Mouse (Mus musculus) limb, embryonic 14.5 days (tissue): ENCODE data around the gene Kif26b. TPM values are rescaled to one million over a fixed set of nuclear protein-coding genes. Genes with fewer than 3 reads are reported as not detected.
A peak's percentile ranks its signal among the peaks of the same experiment; 100 is the strongest.

ENCODE experiments used
- ATAC-seq: fragments of 200-750 bp; cut with Nextera tagmentation; 2 replicates; pipeline ENCODE4 v1.8.0; 2017; ENCODE audit warnings: low read depth, moderate number of reproducible peaks, moderate TSS enrichment; ENCODE audit not compliant: low FRiP score
- DNase-seq: peaks from one replicate; pipeline ENCODE4 v3.0.0-alpha.2; 2015; ENCODE audit warnings: low spot score
- H3K27ac ChIP-seq: fragments of 300-500 bp; sonication (generic); replicated peaks from 2 replicates; pipeline ENCODE4 v1.5.1; 2014; ENCODE audit warnings: low read depth, mild to moderate bottlenecking, low read length, moderate library complexity, mixed read lengths
- H3K27me3 ChIP-seq: fragments of 300-500 bp; sonication (generic); 2 replicates; pipeline ENCODE4 v1.6.1; 2014; ENCODE audit warnings: low read length, mixed read lengths; ENCODE audit not compliant: control insufficient read depth, insufficient read depth
- H3K36me3 ChIP-seq: fragments of 300-500 bp; sonication (generic); 2 replicates; pipeline ENCODE4 v1.6.1; 2014; ENCODE audit warnings: mild to moderate bottlenecking, low read length, moderate library complexity, mixed read lengths; ENCODE audit not compliant: control insufficient read depth, insufficient read depth
- H3K4me1 ChIP-seq: fragments of 300-500 bp; sonication (generic); 2 replicates; pipeline ENCODE4 v1.6.1; 2014; ENCODE audit warnings: antibody characterized with exemption, low read length, mixed read lengths; ENCODE audit not compliant: control insufficient read depth, insufficient read depth
- H3K4me2 ChIP-seq: fragments of 300-500 bp; sonication (generic); replicated peaks from 2 replicates; pipeline ENCODE4 v1.6.1; 2014; ENCODE audit warnings: low read depth, mild to moderate bottlenecking, low read length, moderate library complexity; ENCODE audit not compliant: severe bottlenecking
- H3K4me3 ChIP-seq: fragments of 300-500 bp; sonication (generic); replicated peaks from 2 replicates; pipeline ENCODE4 v1.5.1; 2014; ENCODE audit warnings: low read length
- H3K9ac ChIP-seq: fragments of 300-500 bp; sonication (generic); 2 replicates; pipeline ENCODE4 v1.6.1; 2014; ENCODE audit warnings: mild to moderate bottlenecking, low read depth, low read length, moderate library complexity; ENCODE audit not compliant: severe bottlenecking
- H3K9me3 ChIP-seq: fragments of 300-500 bp; sonication (generic); 2 replicates; pipeline ENCODE4 v1.6.1; 2016; ENCODE audit warnings: low read length; ENCODE audit not compliant: control insufficient read depth
- POLR2A ChIP-seq: fragments of 200-500 bp; IDR thresholded peaks from 2 replicates; pipeline ENCODE4 v1.8.0; 2012; ENCODE audit warnings: inconsistent platforms, mild to moderate bottlenecking, moderate library complexity, borderline replicate concordance; ENCODE audit not compliant: insufficient read depth, insufficient read length; ENCODE audit errors: extremely low read depth
- WGBS: fragments of 180-500 bp; shearing (Covaris S2); extraction: QIAGEN DNeasy Blood & Tissue Kit; methylation state at CpG from one replicate; pipeline ENCODE4 v1.1.7; 2014; 5-methylcytosine and 5-hydroxymethylcytosine counted together
- polyA plus RNA-seq, 2 experiments: library from polyadenylated mRNA; depleted of rRNA in 1 of 2; stranded (reverse) in 1 of 2; unstranded in 1 of 2; fragments of >200 nt; fragmentation: Nextera tagmentation in 1 of 2; extraction: Ambion mirVana in 1 of 2; gene quantifications; 2 replicates each; pipeline versions ENCODE4 v1.2.1 to v1.2.3; 2012 to 2014

Kif26b gene
- polyA plus RNA-seq, 2 experiments, result 8.7 to 8.8 TPM

DNA sequence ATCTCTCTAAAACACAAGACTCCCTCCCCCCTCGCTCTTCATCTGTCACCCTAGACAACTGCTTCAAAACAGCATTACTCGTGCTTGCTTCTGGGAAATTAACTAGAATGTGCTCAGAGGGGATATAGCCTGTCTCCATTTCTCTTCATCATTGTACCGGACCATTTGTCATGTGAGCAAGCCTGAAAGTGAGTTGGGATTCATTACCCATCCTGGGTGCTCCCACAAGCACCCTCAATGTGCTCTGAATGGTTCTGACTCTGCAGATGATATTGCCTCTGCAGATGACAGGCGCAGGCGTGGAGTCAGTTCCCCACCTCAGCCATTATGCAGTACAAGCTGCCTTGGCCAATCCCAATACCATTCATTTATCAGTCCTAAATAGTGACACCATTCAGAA lies 357.7 kb downstream of the Kif26b start:
- no peak for DNase-seq
- H3K36me3 ChIP-seq, result peaks cover 23% of the 10 kb centered on the region; the same call in 1 of the 2 replicates
- H3K27ac ChIP-seq, result no peak overlapping the region
- TF ChIP-seq POLR2A, result no peak
- H3K9me3 ChIP-seq, result no peaks in the 10 kb centered on the region
- no peak for ATAC-seq
- H3K4me2 ChIP-seq, result no peak overlapping the region
- WGBS, result 83% methylated on average over 5 of the region's 5 CpGs
- no peak overlapping the region for H3K4me3 ChIP-seq
- H3K27me3 ChIP-seq, result no peaks in the 10 kb centered on the region
- no peak overlapping the region for H3K9ac ChIP-seq
- no peaks in the 10 kb centered on the region for H3K4me1 ChIP-seq

DNA sequence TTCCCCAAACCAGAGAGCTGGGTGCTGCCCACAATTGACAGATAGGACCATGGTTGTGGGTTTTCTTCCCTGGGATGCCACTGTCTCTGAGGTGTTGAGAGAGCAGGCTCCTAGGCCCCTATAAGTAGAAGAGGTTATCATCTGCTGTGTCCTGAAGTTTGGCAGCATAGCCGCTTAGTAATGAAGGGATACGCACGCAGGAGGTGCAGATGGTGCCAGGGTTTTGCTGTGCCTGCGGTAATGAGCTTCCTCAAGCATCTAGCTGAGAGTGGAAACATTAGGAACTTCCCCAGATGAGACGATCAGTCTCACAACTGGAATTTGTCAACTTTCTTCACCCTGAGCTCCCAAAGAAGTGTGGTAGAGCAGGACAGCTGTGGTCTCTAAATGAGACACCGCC lies 363.5 kb downstream of the Kif26b start:
- DNase-seq (no peak), ATAC-seq (no peak)
- Histone ChIP-seq H3K9ac (no peak overlapping the region), H3K36me3 (peaks cover 4% of the 10 kb centered on the region; the same call in 1 of the 2 replicates), H3K4me1 (no peaks in the 10 kb centered on the region), H3K27me3 (no peaks in the 10 kb centered on the region), H3K4me3 (no peak overlapping the region), H3K9me3 (no peaks in the 10 kb centered on the region), H3K4me2 (no peak overlapping the region), H3K27ac (no peak overlapping the region)
- no peak for TF ChIP-seq POLR2A
- 86% methylated on average over 6 of the region's 6 CpGs for WGBS

DNA sequence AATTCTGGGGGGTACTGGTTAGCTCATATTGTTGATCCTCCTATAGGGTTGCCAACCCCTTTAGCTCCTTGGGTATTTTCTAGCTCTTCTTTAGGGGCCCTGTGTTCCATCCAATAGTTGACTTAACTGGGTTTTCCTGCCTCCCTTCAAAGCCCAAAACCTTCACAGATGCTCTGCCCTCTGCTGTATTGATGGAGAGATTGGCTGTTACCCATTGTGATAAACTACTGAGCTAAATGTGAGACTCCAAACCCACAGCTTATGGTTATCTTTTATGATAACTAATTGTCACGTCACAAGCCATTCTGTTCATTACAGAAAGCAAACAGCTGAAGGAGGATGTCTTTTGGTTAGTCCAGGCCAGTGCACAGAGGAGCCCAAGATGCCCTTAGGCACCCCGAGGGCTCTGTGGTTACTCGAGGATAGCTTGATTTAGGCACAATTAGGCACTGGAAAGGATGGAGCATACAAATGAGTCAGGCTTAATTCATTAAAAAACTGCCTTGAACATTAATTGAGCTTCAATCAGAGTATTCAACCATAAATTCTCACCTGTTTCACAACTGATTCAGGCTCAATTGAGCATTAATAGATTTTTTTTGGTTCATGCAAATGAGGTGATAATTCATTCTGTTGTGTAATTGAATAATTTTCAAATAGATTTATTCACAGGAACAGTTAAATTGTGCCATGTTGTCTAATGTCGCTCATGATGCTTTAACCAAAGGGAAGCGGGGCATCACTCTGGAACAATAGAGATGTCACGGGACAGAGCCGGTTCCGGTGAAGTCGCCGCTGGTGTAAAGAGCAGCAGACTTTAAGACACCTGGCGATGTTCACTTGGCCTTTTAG lies 364.5 kb downstream of the Kif26b start:
- Histone ChIP-seq H3K4me2 (no peak overlapping the region), H3K27me3 (no peaks in the 10 kb centered on the region), H3K9me3 (no peaks in the 10 kb centered on the region), H3K27ac (no peak overlapping the region), H3K4me1 (no peaks in the 10 kb centered on the region), H3K4me3 (no peak overlapping the region), H3K36me3 (peaks cover 4% of the 10 kb centered on the region; the same call in 1 of the 2 replicates), H3K9ac (no peak overlapping the region)
- DNase-seq (no peak), ATAC-seq (no peak)
- 88% methylated on average over 11 of the region's 11 CpGs for WGBS
- no peak for TF ChIP-seq POLR2A

DNA sequence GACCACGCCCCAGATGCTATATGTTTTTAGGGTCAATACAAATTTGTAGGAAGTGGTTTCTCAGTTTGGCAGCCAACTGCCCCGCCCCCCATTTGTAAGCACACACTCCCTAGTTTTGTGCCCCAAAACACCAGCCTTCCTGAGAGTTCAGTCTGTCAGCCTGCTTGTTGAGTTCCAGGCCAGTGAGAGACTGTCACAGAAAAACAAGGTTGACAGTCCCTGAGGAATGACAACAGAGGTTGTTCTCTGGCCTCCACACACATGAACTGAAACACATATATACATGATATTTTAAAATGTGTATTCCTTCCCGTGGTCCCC lies 365.1 kb downstream of the Kif26b start:
- no peak overlapping the region for H3K4me2 ChIP-seq
- no peak for ATAC-seq
- WGBS, result 95% methylated on average over 3 of the region's 3 CpGs

DNA sequence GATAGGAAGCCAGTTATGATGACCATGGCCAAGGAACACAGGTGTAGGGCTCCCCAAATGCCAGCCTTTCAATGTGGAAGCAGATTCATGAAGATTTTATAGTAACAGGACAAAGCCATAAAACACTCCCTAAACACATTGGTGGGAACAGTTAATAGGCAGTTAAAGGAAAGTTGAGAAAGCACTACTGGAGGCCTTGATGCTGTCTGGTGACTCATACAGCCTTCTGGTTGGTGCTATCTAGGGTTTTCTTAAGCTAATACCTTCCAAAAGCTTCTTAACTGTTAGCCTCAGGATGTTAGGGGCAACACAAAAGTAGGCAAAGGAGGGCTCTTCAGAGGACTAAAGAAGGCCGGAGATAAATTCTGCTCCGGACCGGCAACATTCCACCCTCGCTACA lies 366.7 kb downstream of the Kif26b start:
- ATAC-seq, result no peak
- Histone ChIP-seq H3K4me3 (no peak overlapping the region), H3K9ac (no peak overlapping the region), H3K27me3 (no peaks in the 10 kb centered on the region), H3K27ac (no peak overlapping the region), H3K4me2 (no peak overlapping the region), H3K36me3 (peaks cover 4% of the 10 kb centered on the region; the same call in 1 of the 2 replicates), H3K4me1 (no peaks in the 10 kb centered on the region), H3K9me3 (no peaks in the 10 kb centered on the region)
- no peak for DNase-seq
- 85% methylated on average over 4 of the region's 4 CpGs for WGBS
- TF ChIP-seq POLR2A, result no peak

More for the DNA sequence above, 365.1 kb downstream of the Kif26b start:
- no peaks in the 10 kb centered on the region for H3K27me3 ChIP-seq
- H3K4me3 ChIP-seq, result no peak overlapping the region
- no peaks in the 10 kb centered on the region for H3K4me1 ChIP-seq
- TF ChIP-seq POLR2A, result no peak
- H3K9ac ChIP-seq, result no peak overlapping the region
- H3K36me3 ChIP-seq, result peaks cover 4% of the 10 kb centered on the region; the same call in 1 of the 2 replicates
- no peak for DNase-seq
- H3K9me3 ChIP-seq, result no peaks in the 10 kb centered on the region
- no peak overlapping the region for H3K27ac ChIP-seq

DNA sequence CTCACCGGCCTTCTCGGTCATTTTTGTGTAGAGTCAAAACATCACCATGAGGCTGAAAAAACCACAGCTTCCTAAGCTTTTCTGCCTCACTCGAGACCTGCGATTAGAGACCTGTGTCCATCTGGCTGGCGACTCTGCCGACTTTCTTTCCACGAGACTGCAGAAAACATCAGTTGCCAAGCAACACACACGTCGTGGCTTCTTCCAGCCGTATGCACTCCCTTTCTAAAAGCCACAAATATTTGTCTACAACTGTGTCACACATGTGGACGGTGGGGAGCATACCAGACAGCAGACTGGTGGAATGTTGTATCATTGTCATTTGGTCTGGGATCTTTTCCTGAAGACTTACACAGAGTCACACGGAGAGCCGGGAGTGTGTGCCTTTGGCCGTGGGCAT lies 382.0 kb downstream of the Kif26b start:
- Histone ChIP-seq H3K9me3 (no peaks in the 10 kb centered on the region), H3K27me3 (no peaks in the 10 kb centered on the region), H3K4me1 (no peaks in the 10 kb centered on the region), H3K9ac (no peak overlapping the region), H3K36me3 (peaks cover 20% of the 10 kb centered on the region), H3K27ac (no peak overlapping the region), H3K4me3 (no peak overlapping the region), H3K4me2 (no peak overlapping the region)
- ATAC-seq (no peak), DNase-seq (peak; percentile 20)
- 45% methylated on average over 14 of the region's 14 CpGs for WGBS
- TF ChIP-seq POLR2A, result no peak
